Mouse (Mus musculus): ENCODE measurements around the gene Emid1. TPM values are rescaled to one million over a fixed set of nuclear protein-coding genes. Genes with fewer than 3 reads are reported as not detected.

The Emid1 gene
- polyA plus RNA-seq (2014; fragmentation: Nextera tagmentation; extraction: Ambion mirVana) = 38.0 and 41.9 TPM in 2 replicates

DNA sequence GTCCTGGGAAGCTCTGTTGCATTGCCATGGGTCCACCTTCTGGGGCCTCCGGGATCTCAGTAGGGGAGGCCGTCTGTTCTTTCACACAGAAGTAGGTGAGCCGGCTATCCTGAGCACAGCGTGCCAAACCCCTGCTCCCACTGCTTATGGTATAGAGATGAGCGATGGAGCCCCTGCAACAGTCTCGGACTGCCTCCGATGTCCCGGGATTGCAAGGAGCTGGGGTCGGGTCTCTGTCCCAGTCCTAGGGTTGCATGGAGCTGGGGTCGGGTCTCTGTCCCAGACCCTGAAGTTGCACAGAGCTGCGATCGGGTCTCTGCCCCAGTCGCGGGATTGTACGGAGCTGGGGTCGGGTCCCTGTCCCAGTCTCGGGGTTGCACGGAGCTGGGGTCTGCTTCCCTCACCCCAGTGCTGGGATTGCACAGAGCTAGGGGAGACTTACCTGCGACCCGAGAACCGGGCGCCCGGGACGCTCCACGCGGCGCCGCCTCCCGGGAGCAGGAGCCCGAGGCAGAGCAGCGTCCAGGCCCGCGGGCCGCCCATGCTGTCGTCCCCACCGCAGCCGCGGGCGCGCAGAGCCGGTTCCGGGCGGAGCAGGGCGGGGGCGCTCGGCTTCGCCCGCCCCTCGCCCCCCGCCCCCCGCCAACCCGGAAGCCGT, at the start of gene Emid1:
TSS of gene Emid1 (minus strand) at position 578 of the 658 bp plus-strand sequence.
- 0% methylated on average over 17 of the region's 53 CpGs for WGBS
- Histone ChIP-seq H3K4me2 (ENCODE audit: low read depth, low read length) (peak within 1 kb of the TSS; percentile 94), H3K9me3 (ENCODE audit: control insufficient read depth, low read length) (no peaks in the 10 kb centered on the region), H3K36me3 (ENCODE audit: control insufficient read depth, insufficient read depth, low read length) (no peaks in the 10 kb centered on the region), H3K4me3 (ENCODE audit: low read depth, low read length) (peak within 1 kb of the TSS; percentile 62), H3K27ac (replicated peaks; ENCODE audit: low read depth, low read length) (peak within 1 kb of the TSS; percentile 33; the same call in 1 of the 2 replicates), H3K27me3 (replicated peaks; ENCODE audit: control insufficient read depth, insufficient read depth, low read length) (no peaks in the 10 kb centered on the region), H3K4me1 (ENCODE audit: control insufficient read depth, insufficient read depth, low read length) (peaks cover 29% of the 10 kb centered on the region), H3K9ac (ENCODE audit: low read depth, low read length) (peak within 1 kb of the TSS; percentile 82)
- DNase-seq (ENCODE audit: low spot score) (peak; percentile 45), ATAC-seq (ENCODE audit: low read depth) (peak; percentile 58)

- Histone ChIP-seq H3K9me3 (ENCODE audit: control insufficient read depth, low read length) (no peaks in the 10 kb centered on the region), H3K4me2 (ENCODE audit: low read depth, low read length) (no peak overlapping the region), H3K27me3 (replicated peaks; ENCODE audit: control insufficient read depth, insufficient read depth, low read length) (no peaks in the 10 kb centered on the region), H3K9ac (ENCODE audit: low read depth, low read length) (no peak overlapping the region), H3K36me3 (ENCODE audit: control insufficient read depth, insufficient read depth, low read length) (peaks cover 53% of the 10 kb centered on the region), H3K27ac (replicated peaks; ENCODE audit: low read depth, low read length) (no peak overlapping the region), H3K4me3 (ENCODE audit: low read depth, low read length) (no peak overlapping the region), H3K4me1 (ENCODE audit: control insufficient read depth, insufficient read depth, low read length) (no peaks in the 10 kb centered on the region; the same call in 1 of the 2 replicates)
- no peak for ATAC-seq (ENCODE audit: low read depth)
- 87% methylated on average over 2 of the region's 2 CpGs for WGBS
- DNase-seq (ENCODE audit: low spot score) = no peak
Observed at GRCm38 (mm10) chr11:5199879-5200278, 47.8 kb upstream of the Emid1 start.

DNA sequence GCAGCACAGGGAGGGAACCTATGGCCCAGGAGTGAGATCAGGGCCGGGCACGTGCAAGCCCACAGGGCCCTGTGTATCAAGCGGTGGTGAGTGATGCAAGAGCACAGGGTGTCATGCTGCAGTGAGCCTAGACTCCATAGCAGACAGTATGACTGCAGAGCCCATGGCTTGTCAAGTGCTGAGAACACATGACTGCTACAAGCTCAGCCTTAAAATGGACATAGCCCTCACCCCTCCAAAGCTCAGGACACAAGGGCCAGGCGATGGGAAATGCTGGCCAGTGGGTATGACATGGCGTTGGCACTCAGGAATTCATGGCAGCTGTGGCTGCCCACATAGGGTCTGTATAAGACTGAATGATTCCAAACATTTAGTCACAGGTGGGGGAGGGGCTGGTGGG, 45.0 kb upstream of the Emid1 start:
- Histone ChIP-seq H3K27me3 (replicated peaks; ENCODE audit: control insufficient read depth, insufficient read depth, low read length) (no peaks in the 10 kb centered on the region), H3K9ac (ENCODE audit: low read depth, low read length) (no peak overlapping the region), H3K4me1 (ENCODE audit: control insufficient read depth, insufficient read depth, low read length) (no peaks in the 10 kb centered on the region), H3K36me3 (ENCODE audit: control insufficient read depth, insufficient read depth, low read length) (peaks cover 53% of the 10 kb centered on the region), H3K9me3 (ENCODE audit: control insufficient read depth, low read length) (no peaks in the 10 kb centered on the region), H3K4me2 (ENCODE audit: low read depth, low read length) (no peak overlapping the region), H3K4me3 (ENCODE audit: low read depth, low read length) (no peak overlapping the region), H3K27ac (replicated peaks; ENCODE audit: low read depth, low read length) (no peak overlapping the region)
- ATAC-seq (ENCODE audit: low read depth) (no peak; the same call in 1 of the 2 replicates), DNase-seq (ENCODE audit: low spot score) (no peak)
- WGBS = 88% methylated on average over 5 of the region's 5 CpGs

GRCm38 (mm10) chr11:5196583-5196982, 44.5 kb upstream of the Emid1 start:
- no peak overlapping the region for H3K27ac ChIP-seq (replicated peaks; ENCODE audit: low read depth, low read length)
- H3K4me2 ChIP-seq (ENCODE audit: low read depth, low read length) = no peak overlapping the region
- no peaks in the 10 kb centered on the region for H3K4me1 ChIP-seq (ENCODE audit: control insufficient read depth, insufficient read depth, low read length)
- no peaks in the 10 kb centered on the region for H3K27me3 ChIP-seq (replicated peaks; ENCODE audit: control insufficient read depth, insufficient read depth, low read length)
- WGBS = 73% methylated on average over 7 of the region's 7 CpGs
- peaks cover 49% of the 10 kb centered on the region for H3K36me3 ChIP-seq (ENCODE audit: control insufficient read depth, insufficient read depth, low read length)
- ATAC-seq (ENCODE audit: low read depth) = no peak
- H3K9ac ChIP-seq (ENCODE audit: low read depth, low read length) = no peak overlapping the region
- no peak overlapping the region for H3K4me3 ChIP-seq (ENCODE audit: low read depth, low read length)
- no peaks in the 10 kb centered on the region for H3K9me3 ChIP-seq (ENCODE audit: control insufficient read depth, low read length)
- DNase-seq (ENCODE audit: low spot score) = no peak

DNA sequence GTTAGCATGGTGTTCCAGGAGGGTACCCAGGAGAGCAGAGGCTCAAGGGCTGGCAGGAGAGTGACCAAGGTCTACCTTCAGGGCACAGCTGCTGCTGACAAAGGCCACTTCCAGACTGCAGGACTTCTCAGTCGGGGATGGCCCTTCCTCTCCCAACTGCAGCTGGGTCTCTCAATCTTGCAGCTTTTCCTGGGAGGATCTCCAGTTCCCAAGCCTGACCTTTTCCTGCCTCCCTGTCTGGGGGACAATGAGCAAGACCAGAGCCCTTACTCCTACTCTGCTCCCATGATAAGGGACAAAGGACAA, 41.5 kb upstream of the Emid1 start:
- H3K4me2 ChIP-seq (ENCODE audit: low read depth, low read length) = no peak overlapping the region
- no peaks in the 10 kb centered on the region for H3K9me3 ChIP-seq (ENCODE audit: control insufficient read depth, low read length)
- H3K27ac ChIP-seq (replicated peaks; ENCODE audit: low read depth, low read length) = no peak overlapping the region; the same call in 1 of the 2 replicates
- H3K27me3 ChIP-seq (replicated peaks; ENCODE audit: control insufficient read depth, insufficient read depth, low read length) = no peaks in the 10 kb centered on the region
- ATAC-seq (ENCODE audit: low read depth) = no peak
- DNase-seq (ENCODE audit: low spot score) = no peak
- H3K36me3 ChIP-seq (ENCODE audit: control insufficient read depth, insufficient read depth, low read length) = peaks cover 35% of the 10 kb centered on the region
- no peak overlapping the region for H3K4me3 ChIP-seq (ENCODE audit: low read depth, low read length)
- WGBS = 86% methylated on average over 1 of the region's 1 CpGs
- no peak overlapping the region for H3K9ac ChIP-seq (ENCODE audit: low read depth, low read length)
- 0 out of 2 replicates have a peak, but pooled peaks cover 4% of the 10 kb centered on the region for H3K4me1 ChIP-seq (ENCODE audit: control insufficient read depth, insufficient read depth, low read length)

DNA sequence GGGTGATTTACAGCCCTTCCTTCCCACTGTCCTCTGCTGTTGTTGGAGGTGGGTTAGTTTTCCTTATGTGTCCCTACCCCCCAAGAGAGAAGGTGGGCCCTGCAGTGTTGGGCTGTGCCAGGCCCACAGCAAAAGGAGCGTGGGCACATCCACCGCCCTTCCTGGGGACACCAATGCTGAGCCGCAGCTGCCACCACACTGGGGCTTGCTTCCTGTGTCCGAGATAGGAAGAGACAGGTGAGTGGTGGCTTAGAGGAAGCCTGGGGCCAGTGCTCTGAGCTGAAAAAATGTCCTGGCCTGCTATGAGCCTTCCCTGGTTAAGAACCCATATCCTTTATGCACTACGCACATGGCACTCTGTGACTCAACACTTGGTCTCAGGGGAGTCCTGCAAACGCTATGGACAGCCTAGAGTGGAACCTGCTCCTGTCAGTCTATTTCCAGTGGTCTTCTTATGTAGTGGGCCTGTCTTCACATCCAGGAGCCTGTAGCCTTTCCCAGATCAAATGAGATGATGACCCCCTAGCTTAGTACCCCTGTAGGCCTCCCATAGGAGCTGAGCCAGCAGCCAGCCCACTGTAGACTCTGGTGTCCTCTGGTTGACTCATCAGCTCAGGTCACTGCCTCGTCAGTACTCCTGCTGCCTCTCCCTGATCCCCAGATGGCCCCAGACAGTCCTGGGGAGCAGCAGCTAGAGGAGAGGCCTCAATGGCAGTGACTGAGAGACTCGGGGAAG, 41.0 kb upstream of the Emid1 start:
- ATAC-seq (ENCODE audit: low read depth) (peak; percentile 35; the same call in 1 of the 2 replicates), DNase-seq (ENCODE audit: low spot score) (peak; percentile 62)
- Histone ChIP-seq H3K9ac (ENCODE audit: low read depth, low read length) (no peak overlapping the region), H3K36me3 (ENCODE audit: control insufficient read depth, insufficient read depth, low read length) (peaks cover 29% of the 10 kb centered on the region), H3K27ac (replicated peaks; ENCODE audit: low read depth, low read length) (peak overlapping the region; percentile 18), H3K9me3 (ENCODE audit: control insufficient read depth, low read length) (no peaks in the 10 kb centered on the region), H3K27me3 (replicated peaks; ENCODE audit: control insufficient read depth, insufficient read depth, low read length) (no peaks in the 10 kb centered on the region), H3K4me2 (ENCODE audit: low read depth, low read length) (no peak overlapping the region), H3K4me3 (ENCODE audit: low read depth, low read length) (no peak overlapping the region), H3K4me1 (ENCODE audit: control insufficient read depth, insufficient read depth, low read length) (0 out of 2 replicates have a peak, but pooled peaks cover 4% of the 10 kb centered on the region)
- 69% methylated on average over 8 of the region's 8 CpGs for WGBS

DNA sequence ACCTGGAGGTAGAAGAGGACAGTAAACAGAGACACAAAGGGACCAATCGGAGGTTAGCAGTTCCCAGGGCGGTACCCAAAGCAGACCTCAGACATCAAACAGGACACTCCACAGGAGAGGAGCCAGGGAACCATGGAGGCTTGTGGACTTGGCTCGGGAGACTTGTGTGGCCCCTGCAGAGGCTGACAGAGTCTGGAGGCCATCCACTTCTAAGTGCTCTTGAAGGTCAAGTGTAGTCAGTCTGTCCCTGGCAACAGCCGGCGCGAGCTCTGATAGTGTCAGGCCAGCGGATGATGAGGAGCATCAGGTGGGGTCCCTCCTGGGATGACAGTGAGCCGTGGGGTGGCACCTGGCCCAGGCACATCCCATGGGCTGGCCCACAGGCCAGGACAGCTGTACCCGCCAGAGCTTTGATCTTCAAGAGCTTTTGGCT, 40.0 kb upstream of the Emid1 start:
- Histone ChIP-seq H3K4me1 (ENCODE audit: control insufficient read depth, insufficient read depth, low read length) (0 out of 2 replicates have a peak, but pooled peaks cover 4% of the 10 kb centered on the region), H3K27me3 (replicated peaks; ENCODE audit: control insufficient read depth, insufficient read depth, low read length) (no peaks in the 10 kb centered on the region), H3K4me2 (ENCODE audit: low read depth, low read length) (no peak overlapping the region), H3K9ac (ENCODE audit: low read depth, low read length) (no peak overlapping the region), H3K27ac (replicated peaks; ENCODE audit: low read depth, low read length) (peak overlapping the region; percentile 18; the same call in 1 of the 2 replicates), H3K4me3 (ENCODE audit: low read depth, low read length) (no peak overlapping the region), H3K36me3 (ENCODE audit: control insufficient read depth, insufficient read depth, low read length) (peaks cover 26% of the 10 kb centered on the region), H3K9me3 (ENCODE audit: control insufficient read depth, low read length) (no peaks in the 10 kb centered on the region)
- WGBS = 60% methylated on average over 9 of the region's 9 CpGs
- ATAC-seq (ENCODE audit: low read depth) (peak; percentile 23; the same call in 1 of the 2 replicates), DNase-seq (ENCODE audit: low spot score) (no peak)

DNA sequence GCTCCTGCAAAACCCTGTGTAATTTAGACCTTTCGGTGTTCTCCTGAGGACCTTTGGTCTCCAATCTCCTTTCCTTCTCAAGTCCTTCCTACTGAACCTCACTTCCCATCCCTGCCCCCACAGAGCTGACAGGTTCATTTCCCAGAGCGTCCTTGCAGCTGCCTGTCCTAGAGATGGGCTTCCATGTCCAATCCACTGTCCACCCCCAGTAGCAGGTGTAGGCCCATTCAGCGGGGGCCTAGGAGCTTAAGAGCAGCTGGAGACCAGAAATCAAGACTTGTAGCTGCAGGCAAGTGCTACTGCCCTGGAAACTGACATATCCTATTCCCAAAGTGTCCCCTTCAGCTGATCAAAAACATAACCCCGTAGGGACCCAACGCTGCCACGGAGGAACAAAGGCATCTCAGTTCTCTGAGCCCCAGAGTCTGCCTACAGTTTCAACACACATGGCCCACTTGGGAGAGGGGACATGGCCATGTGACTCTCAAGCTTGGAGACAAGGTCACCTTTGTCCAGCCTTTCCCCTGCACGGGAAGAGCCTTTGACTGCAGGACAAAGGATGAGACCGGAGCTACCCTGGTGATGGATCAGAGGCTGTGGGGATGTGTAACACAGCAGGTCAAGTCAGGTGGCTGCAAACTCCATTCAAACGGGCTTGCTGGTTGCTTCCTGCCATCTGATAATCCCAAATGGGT, 37.3 kb upstream of the Emid1 start:
- DNase-seq (ENCODE audit: low spot score) = peak; percentile 60
- no peak overlapping the region for H3K27ac ChIP-seq (replicated peaks; ENCODE audit: low read depth, low read length)

More for the DNA sequence above, 37.3 kb upstream of the Emid1 start:
- H3K9me3 ChIP-seq (ENCODE audit: control insufficient read depth, low read length) = no peaks in the 10 kb centered on the region
- H3K9ac ChIP-seq (ENCODE audit: low read depth, low read length) = no peak overlapping the region
- no peak overlapping the region for H3K4me3 ChIP-seq (ENCODE audit: low read depth, low read length)
- 26% methylated on average over 9 of the region's 9 CpGs for WGBS
- H3K36me3 ChIP-seq (ENCODE audit: control insufficient read depth, insufficient read depth, low read length) = peaks cover 17% of the 10 kb centered on the region
- H3K4me2 ChIP-seq (ENCODE audit: low read depth, low read length) = no peak overlapping the region
- H3K27me3 ChIP-seq (replicated peaks; ENCODE audit: control insufficient read depth, insufficient read depth, low read length) = no peaks in the 10 kb centered on the region
- peaks cover 5% of the 10 kb centered on the region; the same call in 1 of the 2 replicates for H3K4me1 ChIP-seq (ENCODE audit: control insufficient read depth, insufficient read depth, low read length)
- peak; percentile 11; the same call in 1 of the 2 replicates for ATAC-seq (ENCODE audit: low read depth)

All from embryonic facial prominence, embryonic 14.5 days (tissue).